Mouse (Mus musculus) cerebellum, adult 2 months (tissue): ENCODE data around the gene Copg2.

Source experiments
- CTCF ChIP-seq: fragments of 200-500 bp; IDR thresholded peaks from 2 replicates; pipeline ENCODE4 v1.5.1; 2011; ENCODE audit warnings: low read depth, mild to moderate bottlenecking, control low read depth, low read length, moderate library complexity, borderline replicate concordance; ENCODE audit not compliant: insufficient read depth
- POLR2A ChIP-seq: fragments of 200-500 bp; IDR thresholded peaks from 2 replicates; pipeline ENCODE4 v1.6.1; 2011; ENCODE audit warnings: low read length, control low read depth, borderline replicate concordance; ENCODE audit not compliant: insufficient read depth

DNA sequence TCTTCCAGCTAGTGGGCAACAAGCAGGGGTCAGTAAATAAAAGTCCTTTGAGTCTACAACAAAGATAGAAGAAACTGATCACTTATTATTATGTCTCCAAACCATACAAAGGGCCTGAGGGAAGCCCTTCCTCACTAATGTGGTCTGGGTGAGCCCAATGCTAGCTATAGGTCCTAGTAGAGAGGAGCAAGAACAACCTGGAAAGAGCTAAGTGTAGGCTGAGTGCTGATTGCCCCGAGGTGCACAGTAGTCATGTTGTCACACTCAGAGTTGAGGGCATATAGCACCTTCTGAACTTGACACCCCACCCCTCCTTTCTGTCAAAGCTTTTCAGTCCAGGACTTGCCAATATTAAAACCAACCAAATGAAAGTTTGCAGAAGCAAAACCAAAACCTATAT lies 146.7 kb downstream of the Copg2 start:
- TF ChIP-seq CTCF, result no peak
- TF ChIP-seq POLR2A, result no peak
